Mouse (Mus musculus) thymus, postnatal 25 days (tissue): Measurements from ENCODE around the gene Itfg2.

Experiments
- DNase-seq: peaks from one replicate; pipeline ENCODE4 v3.0.0; 2022

Gene Itfg2

GRCm38 (mm10) chr6:128424269-128425019 lies at the start of gene Itfg2:
Gene Itfg2, minus strand, starts transcription at chr6:128424931.
- DNase-seq: peak; percentile 95

- no peak for DNase-seq
Measured at GRCm38 (mm10) chr6:128474112-128474511, 49.4 kb upstream of the Itfg2 start.

GRCm38 (mm10) chr6:128469451-128469850 lies 44.7 kb upstream of the Itfg2 start:
- DNase-seq: peak; percentile 28

GRCm38 (mm10) chr6:128467298-128467697 lies 42.6 kb upstream of the Itfg2 start:
- peak; percentile 12 for DNase-seq

GRCm38 (mm10) chr6:128466563-128466962 lies 41.8 kb upstream of the Itfg2 start:
- DNase-seq: no peak

GRCm38 (mm10) chr6:128466043-128466442 lies 41.3 kb upstream of the Itfg2 start:
- no peak for DNase-seq

GRCm38 (mm10) chr6:128464996-128465395 lies 40.3 kb upstream of the Itfg2 start:
- no peak for DNase-seq

- no peak for DNase-seq
Measured at GRCm38 (mm10) chr6:128461606-128462005, 36.9 kb upstream of the Itfg2 start.

- no peak for DNase-seq
Measured at GRCm38 (mm10) chr6:128460729-128461503, 36.2 kb upstream of the Itfg2 start.

- DNase-seq: no peak
Measured at GRCm38 (mm10) chr6:128460321-128460720, 35.6 kb upstream of the Itfg2 start.

- DNase-seq: no peak
Measured at GRCm38 (mm10) chr6:128457186-128457585, 32.5 kb upstream of the Itfg2 start.

GRCm38 (mm10) chr6:128455835-128456605 lies 31.3 kb upstream of the Itfg2 start:
- DNase-seq: no peak

- DNase-seq: no peak
Measured at GRCm38 (mm10) chr6:128447063-128447462, 22.3 kb upstream of the Itfg2 start.

GRCm38 (mm10) chr6:128445761-128446535 lies 21.2 kb upstream of the Itfg2 start:
- DNase-seq: peak; percentile 23

GRCm38 (mm10) chr6:128440238-128440637 lies 15.5 kb upstream of the Itfg2 start:
- DNase-seq: no peak

GRCm38 (mm10) chr6:128438871-128439341 lies 14.2 kb upstream of the Itfg2 start:
- peak; percentile 9 for DNase-seq

GRCm38 (mm10) chr6:128438317-128438870 lies 13.7 kb upstream of the Itfg2 start, which contains the start of gene Fkbp4:
Gene Fkbp4, minus strand, starts transcription at chr6:128438677.
- DNase-seq: peak; percentile 95

- peak; percentile 71 for DNase-seq
Measured at GRCm38 (mm10) chr6:128437731-128438316, 13.1 kb upstream of the Itfg2 start.

GRCm38 (mm10) chr6:128437288-128437687 lies 12.6 kb upstream of the Itfg2 start:
- DNase-seq: no peak

GRCm38 (mm10) chr6:128436356-128437005 lies 11.8 kb upstream of the Itfg2 start:
- no peak for DNase-seq

- DNase-seq: no peak
Measured at GRCm38 (mm10) chr6:128435474-128435873, 10.7 kb upstream of the Itfg2 start.
